Mouse (Mus musculus) v-Abl transformed pro-B cells (cell line): ENCODE measurements around the gene Col8a2.

ENCODE experiments used
- in situ Hi-C, 2 experiments: fragments of 400-800 bp; cut with MboI; formaldehyde crosslinking; loops; one replicate each; pipeline ENCODE4 v1.15.1; 2025; ENCODE audit not compliant: unreplicated experiment in 2 of 2

Gene Col8a2

GRCm38 (mm10) chr4:126259063-126259462 lies 27.5 kb upstream of the Col8a2 start:
- in situ Hi-C loops = loop anchor here in 1 of 2 experiments (5.0 to 25.0 kb wide), 2 partner anchors 72 to 172 kb away; partner anchors contain the start of gene Lsm10

DNA sequence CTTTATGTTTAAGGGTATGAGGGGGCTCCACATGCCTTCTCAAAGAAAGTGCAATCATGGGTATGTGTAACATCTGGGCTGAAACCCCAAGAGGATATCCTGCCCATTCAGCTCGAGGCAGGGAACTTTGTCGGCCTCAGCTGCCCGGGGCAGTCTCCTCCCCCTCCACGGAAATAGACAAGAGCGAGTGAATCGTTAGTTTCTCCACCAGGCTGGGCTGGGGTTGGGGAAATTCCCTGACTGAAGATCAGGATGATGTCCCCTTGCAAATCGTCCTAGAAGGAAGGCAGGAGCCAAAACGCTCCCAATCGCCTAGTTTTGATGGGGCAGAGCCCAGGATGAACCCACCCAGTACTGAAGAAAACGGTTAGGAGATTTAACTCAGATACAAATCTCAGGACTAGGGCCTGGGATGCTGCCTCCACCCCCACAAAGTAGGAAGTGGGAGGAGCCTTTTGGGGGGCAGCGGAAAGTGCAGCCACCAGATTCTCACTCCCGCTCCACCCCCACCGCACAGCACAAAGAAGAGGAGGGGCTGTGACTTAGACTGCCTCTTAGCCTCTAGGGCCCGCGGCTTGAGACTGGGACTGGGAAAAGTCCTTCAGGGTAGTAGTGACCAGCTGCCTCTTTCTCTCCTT lies 27.0 kb upstream of the Col8a2 start:
- in situ Hi-C loops = loop anchor here (5.0 to 25.0 kb wide), 5 partner anchors 32 to 172 kb away; partner anchors contain the start of gene Lsm10 (in 1 of the 2)

- in situ Hi-C loops = loop anchor here (5.0 to 25.0 kb wide), 4 partner anchors 33 to 173 kb away; partner anchors contain the start of gene Lsm10 (in 1 of the 2)
These were observed 25.9 kb upstream of the Col8a2 start for GRCm38 (mm10) chr4:126260520-126261201.

GRCm38 (mm10) chr4:126261266-126261665 lies 25.3 kb upstream of the Col8a2 start:
- in situ Hi-C loops = loop anchor here (5.0 to 25.0 kb wide), 4 partner anchors 34 to 174 kb away; partner anchors contain the start of gene Lsm10 (in 1 of the 2)

DNA sequence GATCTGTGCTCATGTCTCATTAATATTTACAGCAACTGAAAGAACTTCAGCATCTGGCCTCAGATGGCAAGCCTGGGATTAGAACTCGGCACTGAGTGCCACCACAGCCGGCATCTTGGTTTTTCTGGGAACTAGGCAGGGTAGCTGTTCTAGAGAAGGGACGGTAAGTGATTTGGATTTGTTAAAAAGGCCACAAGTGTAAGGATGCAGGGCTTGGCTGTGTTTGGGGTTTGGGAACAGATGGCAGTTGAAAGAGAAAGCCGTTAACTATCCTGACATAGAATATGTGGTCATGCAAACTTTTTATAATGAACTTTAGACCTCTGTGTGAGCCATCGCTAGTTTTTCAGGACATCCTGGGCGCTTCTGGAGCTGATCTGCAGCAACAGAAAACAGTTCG lies 24.9 kb upstream of the Col8a2 start:
- in situ Hi-C loops = loop anchor here (5.0 to 25.0 kb wide), 4 partner anchors 34 to 174 kb away; partner anchors contain the start of gene Lsm10 (in 1 of the 2)

- in situ Hi-C loops = loop anchor here (5.0 to 25.0 kb wide), 4 partner anchors 35 to 175 kb away; partner anchors contain the start of gene Lsm10 (in 1 of the 2)
These were observed 24.3 kb upstream of the Col8a2 start, which contains the start of gene Trappc3 for GRCm38 (mm10) chr4:126262119-126262807. Gene Trappc3, plus strand, starts transcription at chr4:126262325.

DNA sequence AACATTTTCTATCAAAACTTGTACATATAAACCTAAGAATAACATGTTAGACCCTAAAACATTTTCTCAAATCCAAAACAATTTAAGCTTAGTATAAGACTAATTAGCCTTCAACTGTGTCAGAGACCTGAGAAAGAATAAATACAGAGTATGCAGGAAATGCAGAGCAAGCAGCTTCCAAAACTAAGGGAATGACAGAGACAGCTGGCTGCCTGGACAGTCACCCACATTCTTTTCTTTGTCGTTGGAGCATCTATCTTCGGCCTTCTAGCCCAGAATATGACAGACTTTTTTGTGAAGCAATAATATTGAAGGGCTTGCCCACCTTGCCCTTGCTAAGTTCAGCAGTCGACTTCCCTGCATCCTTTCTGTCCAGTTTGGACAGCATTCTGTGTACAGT lies 17.3 kb upstream of the Col8a2 start:
- in situ Hi-C loops = loop anchor here in 1 of 2 experiments (25.0 kb wide), 1 partner anchor 182 kb away; the partner anchor contains the start of gene Lsm10

DNA sequence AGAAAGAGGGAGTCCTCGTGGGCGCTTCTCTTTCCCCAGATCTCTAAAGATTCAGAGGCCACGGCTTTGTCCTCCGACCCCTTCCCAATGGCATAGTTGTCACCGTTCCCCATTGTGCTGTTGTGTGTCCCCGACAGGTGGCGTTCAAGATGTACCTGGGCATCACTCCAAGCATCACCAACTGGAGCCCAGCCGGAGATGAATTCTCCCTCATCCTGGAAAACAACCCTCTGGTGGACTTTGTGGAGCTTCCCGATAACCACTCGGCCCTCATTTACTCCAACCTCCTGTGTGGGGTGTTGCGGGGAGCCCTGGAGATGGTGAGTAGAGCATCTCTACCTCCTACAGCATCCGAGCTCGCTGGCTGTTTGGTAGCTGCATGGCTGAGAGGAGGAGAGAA lies 12.8 kb upstream of the Col8a2 start:
- in situ Hi-C loops = loop anchor here in 1 of 2 experiments (5.0 to 25.0 kb wide), 2 partner anchors 34 to 186 kb away; partner anchors contain the start of gene Lsm10

DNA sequence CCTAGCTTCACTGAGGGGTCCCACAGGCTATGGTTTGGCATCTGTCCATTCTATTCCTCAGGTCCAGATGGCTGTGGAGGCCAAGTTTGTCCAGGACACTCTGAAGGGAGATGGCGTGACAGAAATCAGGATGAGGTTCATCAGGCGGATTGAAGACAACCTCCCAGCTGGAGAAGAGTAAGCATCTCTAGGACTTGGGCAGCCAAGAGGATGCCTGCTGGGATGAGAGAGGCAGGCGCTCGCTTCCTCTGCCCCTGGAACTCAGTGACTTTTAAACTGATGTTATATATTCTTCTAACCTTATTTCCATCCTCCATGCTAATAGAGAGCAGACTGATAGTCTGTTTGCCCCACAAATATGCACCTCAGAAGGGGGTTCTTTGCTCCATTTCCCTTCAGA lies 11.5 kb upstream of the Col8a2 start:
- in situ Hi-C loops = no loop called here

- in situ Hi-C loops = no loop called here
These were observed 10.9 kb upstream of the Col8a2 start for GRCm38 (mm10) chr4:126275681-126276131.

GRCm38 (mm10) chr4:126277906-126278564 lies 8.6 kb upstream of the Col8a2 start:
- in situ Hi-C loops = no loop called here

DNA sequence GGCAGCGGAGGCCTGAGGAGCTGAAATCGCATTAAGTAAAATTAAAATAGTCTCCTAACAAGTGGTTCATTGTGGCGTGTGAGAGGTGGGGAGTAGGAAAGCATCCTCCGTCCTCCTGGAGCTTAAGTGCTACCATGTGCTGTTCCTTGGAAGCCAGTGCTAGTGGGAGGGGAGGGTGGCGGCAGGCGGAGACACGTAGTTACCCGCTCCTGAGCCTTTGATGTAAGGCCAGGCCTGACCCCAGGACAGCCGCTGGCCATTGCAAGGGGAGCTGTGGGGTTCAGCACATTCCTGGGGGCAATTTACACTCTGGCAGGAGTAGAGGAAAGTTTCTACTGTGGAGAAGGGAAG lies 8.1 kb upstream of the Col8a2 start:
- in situ Hi-C loops = no loop called here

GRCm38 (mm10) chr4:126278961-126279360 lies 7.6 kb upstream of the Col8a2 start:
- in situ Hi-C loops = no loop called here

GRCm38 (mm10) chr4:126281706-126282105 lies 4.9 kb upstream of the Col8a2 start:
- in situ Hi-C loops = no loop called here

- in situ Hi-C loops = no loop called here
These were observed 3.0 kb upstream of the Col8a2 start for GRCm38 (mm10) chr4:126283582-126283981.

GRCm38 (mm10) chr4:126287302-126287995 lies 856 bp downstream of the Col8a2 start:
- in situ Hi-C loops = no loop called here

GRCm38 (mm10) chr4:126288085-126288666 lies 1.6 kb downstream of the Col8a2 start:
- in situ Hi-C loops = no loop called here

- in situ Hi-C loops = no loop called here
These were observed 3.7 kb downstream of the Col8a2 start for GRCm38 (mm10) chr4:126290314-126290713.

DNA sequence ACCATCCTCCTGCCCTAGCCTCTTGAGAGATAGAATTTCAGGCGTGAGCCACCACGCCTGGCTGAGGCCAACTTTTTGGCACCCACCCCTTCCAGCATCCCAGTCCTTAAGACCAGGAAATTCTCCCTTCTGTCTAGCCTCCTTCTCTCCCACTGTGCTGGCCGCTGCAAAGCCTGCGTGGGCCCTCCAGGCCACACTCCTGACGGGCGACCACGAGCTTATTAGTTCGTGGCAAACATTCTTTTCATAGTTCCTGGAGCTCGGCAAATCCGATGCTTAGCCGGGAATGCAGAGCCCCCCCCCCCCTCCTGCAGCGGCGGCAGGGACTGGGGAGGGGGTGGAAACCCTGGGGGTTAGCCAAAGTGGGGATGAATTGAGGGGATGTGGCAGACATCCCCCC lies 4.6 kb downstream of the Col8a2 start:
- in situ Hi-C loops = no loop called here
